Mouse (Mus musculus): ENCODE results near the gene Ambra1.

DNA sequence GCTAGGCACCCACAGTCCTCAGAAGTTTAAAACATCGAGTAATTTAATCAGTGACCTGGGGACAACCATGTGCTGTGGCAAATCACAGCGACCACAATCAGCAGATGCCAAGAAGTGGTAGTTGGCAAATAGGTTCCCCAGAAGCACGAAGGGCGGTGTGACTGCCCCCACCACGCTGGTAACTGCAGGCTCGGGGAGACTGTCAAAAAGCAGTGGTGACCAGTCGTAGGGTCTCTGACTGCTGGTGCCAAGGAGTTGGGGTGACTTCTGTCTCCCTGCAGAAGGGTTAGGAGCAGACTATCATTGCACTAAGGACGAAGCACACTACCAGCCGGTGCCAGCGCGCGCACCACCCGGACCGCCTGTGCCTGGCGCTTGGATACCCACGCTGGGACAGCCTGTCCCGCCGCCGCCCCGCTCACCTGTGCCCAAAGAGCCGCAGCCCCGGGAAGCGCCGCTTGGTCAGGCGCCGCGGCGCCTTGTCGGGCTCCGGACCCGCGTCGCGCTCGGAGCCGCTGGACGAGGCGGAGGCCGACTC is 233.0 kb downstream of the Ambra1 start:
- TF ChIP-seq POLR2A (IDR thresholded peaks at IDR 0.05; ENCODE audit: borderline replicate concordance, extremely low read depth, insufficient read depth, insufficient read length, poor library complexity, severe bottlenecking) (no peak), CTCF (IDR thresholded peaks at IDR 0.05; ENCODE audit: borderline replicate concordance, extremely low read depth, insufficient read depth, insufficient read length) (no peak)
